Mouse (Mus musculus): Measurements from ENCODE around the gene Trnau1ap. TPM values are rescaled to one million over a fixed set of nuclear protein-coding genes. Genes with fewer than 3 reads are reported as not detected.

Gene Trnau1ap
- polyA plus RNA-seq, 1 experiment, result 23.1 TPM

GRCm38 (mm10) chr4:132351401-132351800 lies 22.1 kb upstream of the Trnau1ap start:
- Histone ChIP-seq H3K27me3 (ENCODE audit: control insufficient read depth, insufficient read depth, low read length) (no peaks in the 10 kb centered on the region), H3K4me1 (replicated peaks; ENCODE audit: control insufficient read depth, insufficient read depth, low read length) (peaks cover 5% of the 10 kb centered on the region), H3K36me3 (ENCODE audit: control insufficient read depth, insufficient read depth, low read length) (0 out of 2 replicates have a peak, but pooled peaks cover 5% of the 10 kb centered on the region), H3K27ac (ENCODE audit: control insufficient read depth, insufficient read depth, low read length) (no peak overlapping the region), H3K4me3 (ENCODE audit: control insufficient read depth, insufficient read depth, low read length) (no peak overlapping the region)
- no peak for TF ChIP-seq POLR2A (IDR thresholded peaks at IDR 0.05; ENCODE audit: control insufficient read depth, extremely low read depth, insufficient read depth, low read length, poor library complexity)
- no peak for TF ChIP-seq CTCF (IDR thresholded peaks at IDR 0.05; ENCODE audit: borderline replicate concordance, control insufficient read depth, extremely low read depth, insufficient read depth, low read length, poor library complexity)
- WGBS, result 47% methylated on average over 1 of the region's 1 CpGs
- no peak for DNase-seq

GRCm38 (mm10) chr4:132350854-132351253 lies 21.5 kb upstream of the Trnau1ap start:
- no peaks in the 10 kb centered on the region for H3K27me3 ChIP-seq (ENCODE audit: control insufficient read depth, insufficient read depth, low read length)
- TF ChIP-seq CTCF (IDR thresholded peaks at IDR 0.05; ENCODE audit: borderline replicate concordance, control insufficient read depth, extremely low read depth, insufficient read depth, low read length, poor library complexity), result no peak
- no peak for TF ChIP-seq POLR2A (IDR thresholded peaks at IDR 0.05; ENCODE audit: control insufficient read depth, extremely low read depth, insufficient read depth, low read length, poor library complexity)
- 0 out of 2 replicates have a peak, but pooled peaks cover 5% of the 10 kb centered on the region for H3K36me3 ChIP-seq (ENCODE audit: control insufficient read depth, insufficient read depth, low read length)
- no peak for DNase-seq
- WGBS, result 96% methylated on average over 3 of the region's 3 CpGs
- H3K4me3 ChIP-seq (ENCODE audit: control insufficient read depth, insufficient read depth, low read length), result no peak overlapping the region
- H3K4me1 ChIP-seq (replicated peaks; ENCODE audit: control insufficient read depth, insufficient read depth, low read length), result peaks cover 5% of the 10 kb centered on the region
- no peak overlapping the region for H3K27ac ChIP-seq (ENCODE audit: control insufficient read depth, insufficient read depth, low read length)

DNA sequence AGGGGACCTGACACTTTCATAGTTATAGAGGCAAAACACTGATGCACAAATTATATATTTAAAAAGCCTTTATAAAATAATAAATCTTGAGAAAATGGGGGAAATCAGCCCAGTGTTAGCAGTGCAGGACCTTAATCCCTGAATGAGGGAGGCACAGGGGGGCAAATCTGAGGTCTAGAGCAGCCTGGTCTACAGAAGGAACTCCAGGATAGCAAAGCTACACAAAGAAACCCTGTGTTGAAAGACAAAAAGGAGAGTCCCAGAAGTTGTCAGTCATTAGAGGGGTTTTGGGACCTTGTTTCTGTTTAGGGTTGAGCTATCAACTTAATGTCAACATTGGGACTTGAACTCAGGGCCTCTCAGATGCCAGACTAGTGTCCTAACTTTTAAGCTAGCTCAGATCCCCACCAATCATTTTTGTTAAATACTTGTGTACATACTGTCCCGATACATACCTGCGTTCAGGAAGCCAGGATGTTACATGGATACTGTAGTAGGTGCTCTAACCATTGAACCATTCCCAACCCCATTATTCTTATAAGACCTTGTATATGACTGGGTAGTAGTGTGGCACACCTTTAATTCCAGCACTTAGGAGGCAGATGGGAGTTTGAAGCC lies 20.9 kb upstream of the Trnau1ap start:
- Histone ChIP-seq H3K4me1 (replicated peaks; ENCODE audit: control insufficient read depth, insufficient read depth, low read length) (peaks cover 5% of the 10 kb centered on the region), H3K4me3 (ENCODE audit: control insufficient read depth, insufficient read depth, low read length) (no peak overlapping the region), H3K27ac (ENCODE audit: control insufficient read depth, insufficient read depth, low read length) (no peak overlapping the region), H3K36me3 (ENCODE audit: control insufficient read depth, insufficient read depth, low read length) (0 out of 2 replicates have a peak, but pooled peaks cover 5% of the 10 kb centered on the region), H3K27me3 (ENCODE audit: control insufficient read depth, insufficient read depth, low read length) (no peaks in the 10 kb centered on the region)
- WGBS, result 90% methylated on average over 2 of the region's 2 CpGs
- no peak for DNase-seq
- no peak for TF ChIP-seq CTCF (IDR thresholded peaks at IDR 0.05; ENCODE audit: borderline replicate concordance, control insufficient read depth, extremely low read depth, insufficient read depth, low read length, poor library complexity)
- TF ChIP-seq POLR2A (IDR thresholded peaks at IDR 0.05; ENCODE audit: control insufficient read depth, extremely low read depth, insufficient read depth, low read length, poor library complexity), result no peak

DNA sequence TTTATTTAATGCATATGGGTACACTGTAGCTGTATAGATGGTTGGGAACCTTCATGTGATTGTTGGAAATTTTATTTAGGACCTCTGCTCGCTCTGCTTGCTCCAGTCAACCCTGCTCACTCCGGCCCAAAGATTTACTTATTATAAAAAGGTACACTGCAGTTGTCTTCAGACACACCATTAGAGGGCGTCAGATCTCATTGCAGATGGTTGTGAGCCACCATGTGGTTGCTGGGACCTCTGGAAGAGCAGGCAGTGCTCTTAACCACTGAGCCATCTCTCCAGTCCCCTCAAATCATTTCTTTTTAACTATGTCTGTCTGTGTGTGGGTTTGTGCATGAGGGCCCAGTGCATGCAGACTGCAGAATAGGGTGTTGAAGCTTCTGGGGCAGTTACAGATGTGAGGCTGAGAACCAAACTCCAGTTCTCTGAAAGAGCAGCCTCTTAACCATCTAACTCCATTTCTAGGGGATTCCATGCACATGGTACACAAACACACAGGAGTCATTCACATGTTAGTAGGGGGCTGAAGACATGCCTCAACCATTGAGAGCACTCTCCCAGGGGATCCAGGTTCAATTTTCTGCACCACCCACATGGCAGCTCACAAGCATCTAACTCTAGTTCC lies 20.3 kb upstream of the Trnau1ap start:
- Histone ChIP-seq H3K36me3 (ENCODE audit: control insufficient read depth, insufficient read depth, low read length) (0 out of 2 replicates have a peak, but pooled peaks cover 5% of the 10 kb centered on the region), H3K27ac (ENCODE audit: control insufficient read depth, insufficient read depth, low read length) (no peak overlapping the region), H3K4me1 (replicated peaks; ENCODE audit: control insufficient read depth, insufficient read depth, low read length) (peaks cover 7% of the 10 kb centered on the region), H3K27me3 (ENCODE audit: control insufficient read depth, insufficient read depth, low read length) (no peaks in the 10 kb centered on the region), H3K4me3 (ENCODE audit: control insufficient read depth, insufficient read depth, low read length) (no peak overlapping the region)
- WGBS, result 90% methylated on average over 3 of the region's 3 CpGs
- TF ChIP-seq CTCF (IDR thresholded peaks at IDR 0.05; ENCODE audit: borderline replicate concordance, control insufficient read depth, extremely low read depth, insufficient read depth, low read length, poor library complexity), result no peak
- TF ChIP-seq POLR2A (IDR thresholded peaks at IDR 0.05; ENCODE audit: control insufficient read depth, extremely low read depth, insufficient read depth, low read length, poor library complexity), result no peak
- no peak for DNase-seq

DNA sequence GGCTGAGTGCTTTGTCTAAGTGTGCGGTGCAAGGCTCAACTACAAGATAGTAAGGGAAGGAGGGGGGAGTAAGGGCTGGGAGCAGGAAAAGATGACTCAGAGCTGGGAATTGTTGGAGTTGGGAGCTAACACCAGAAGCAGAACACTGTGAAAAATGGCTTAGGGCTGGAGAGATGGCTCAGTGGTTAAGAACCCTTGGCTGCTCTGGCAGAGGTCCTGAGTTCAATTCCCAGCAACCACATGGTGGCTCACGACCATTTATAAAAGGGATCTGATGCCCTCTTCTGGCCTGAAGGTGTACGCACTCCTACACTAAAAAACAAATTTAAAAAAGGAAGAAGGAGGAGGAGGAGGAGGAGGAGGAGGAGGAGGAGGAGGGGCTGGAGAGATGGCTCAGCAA lies 17.3 kb upstream of the Trnau1ap start:
- Histone ChIP-seq H3K4me3 (ENCODE audit: control insufficient read depth, insufficient read depth, low read length) (no peak overlapping the region), H3K27ac (ENCODE audit: control insufficient read depth, insufficient read depth, low read length) (no peak overlapping the region), H3K27me3 (ENCODE audit: control insufficient read depth, insufficient read depth, low read length) (no peaks in the 10 kb centered on the region), H3K36me3 (ENCODE audit: control insufficient read depth, insufficient read depth, low read length) (0 out of 2 replicates have a peak, but pooled peaks cover 5% of the 10 kb centered on the region), H3K4me1 (replicated peaks; ENCODE audit: control insufficient read depth, insufficient read depth, low read length) (peaks cover 18% of the 10 kb centered on the region)
- 71% methylated on average over 3 of the region's 3 CpGs for WGBS
- DNase-seq, result no peak
- TF ChIP-seq POLR2A (IDR thresholded peaks at IDR 0.05; ENCODE audit: control insufficient read depth, extremely low read depth, insufficient read depth, low read length, poor library complexity), result no peak
- no peak for TF ChIP-seq CTCF (IDR thresholded peaks at IDR 0.05; ENCODE audit: borderline replicate concordance, control insufficient read depth, extremely low read depth, insufficient read depth, low read length, poor library complexity)

GRCm38 (mm10) chr4:132346261-132346660 lies 16.9 kb upstream of the Trnau1ap start:
- Histone ChIP-seq H3K4me3 (ENCODE audit: control insufficient read depth, insufficient read depth, low read length) (no peak overlapping the region), H3K27me3 (ENCODE audit: control insufficient read depth, insufficient read depth, low read length) (no peaks in the 10 kb centered on the region), H3K27ac (ENCODE audit: control insufficient read depth, insufficient read depth, low read length) (no peak overlapping the region), H3K4me1 (replicated peaks; ENCODE audit: control insufficient read depth, insufficient read depth, low read length) (peaks cover 19% of the 10 kb centered on the region), H3K36me3 (ENCODE audit: control insufficient read depth, insufficient read depth, low read length) (0 out of 2 replicates have a peak, but pooled peaks cover 5% of the 10 kb centered on the region)
- no peak for DNase-seq
- TF ChIP-seq CTCF (IDR thresholded peaks at IDR 0.05; ENCODE audit: borderline replicate concordance, control insufficient read depth, extremely low read depth, insufficient read depth, low read length, poor library complexity), result no peak
- TF ChIP-seq POLR2A (IDR thresholded peaks at IDR 0.05; ENCODE audit: control insufficient read depth, extremely low read depth, insufficient read depth, low read length, poor library complexity), result no peak
- WGBS, result 93% methylated on average over 4 of the region's 4 CpGs
